Mouse (Mus musculus) E14TG2a.4 (cell line): Measurements from ENCODE around the gene Kl.

ENCODE experiments used
- CTCF ChIP-seq: conservative IDR thresholded peaks from 2 replicates; pipeline ENCODE4 v1.5.1; 2014; ENCODE audit warnings: low read length
- POU5F1 ChIP-seq: IDR thresholded peaks from 2 replicates; pipeline ENCODE4 v1.6.1; 2014; ENCODE audit warnings: low read length, borderline replicate concordance

DNA sequence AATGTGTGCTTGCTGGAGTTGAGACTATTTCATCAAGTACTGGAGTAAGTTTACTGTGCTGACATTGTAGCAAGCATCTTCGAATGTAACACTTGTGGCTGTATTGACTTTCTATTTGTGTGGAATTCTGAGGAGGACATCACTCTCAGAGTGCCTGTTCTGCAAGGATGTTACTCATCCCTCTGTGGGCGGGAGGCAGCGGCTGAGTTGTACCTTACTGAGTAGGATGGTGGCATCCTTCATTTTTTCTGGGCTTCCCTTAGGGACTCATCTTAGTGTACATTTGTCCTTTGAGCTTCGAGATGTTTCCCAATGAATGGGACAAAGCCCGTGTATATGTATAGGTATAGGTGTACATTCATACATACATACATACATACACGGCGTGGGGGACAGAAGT is 1.1 kb upstream of the Kl start:
- no peak for TF ChIP-seq CTCF
- TF ChIP-seq POU5F1, result no peak
